Mouse (Mus musculus) liver, embryonic 13.5 days (tissue): ENCODE results near the gene Zmym5. TPM values are rescaled to one million over a fixed set of nuclear protein-coding genes. Genes with fewer than 3 reads are reported as not detected.
"Not testable (repeated sequence)": the region's sequence is repeated elsewhere in the genome, so short reads cannot be mapped to it uniquely, and the experiment has no call there.

ENCODE experiments used
- ATAC-seq: fragments of 200-750 bp; cut with Nextera tagmentation; 2 replicates; pipeline ENCODE4 v1.8.0; 2017; ENCODE audit warnings: low read depth, mild to moderate bottlenecking, moderate number of reproducible peaks, moderate library complexity
- DNase-seq: peaks from one replicate; pipeline ENCODE4 v3.0.0; 2022
- H3K27ac ChIP-seq: fragments of 300-500 bp; sonication (generic); 2 replicates; pipeline ENCODE4 v1.5.1; 2015; ENCODE audit warnings: moderate library complexity, mild to moderate bottlenecking, inconsistent platforms
- H3K27me3 ChIP-seq: fragments of 300-500 bp; sonication (generic); 2 replicates; pipeline ENCODE4 v1.6.1; 2015; ENCODE audit warnings: mild to moderate bottlenecking, inconsistent platforms
- H3K36me3 ChIP-seq: fragments of 300-500 bp; sonication (generic); 2 replicates; pipeline ENCODE4 v1.6.1; 2015; ENCODE audit warnings: mild to moderate bottlenecking, inconsistent platforms
- H3K4me1 ChIP-seq: fragments of 300-500 bp; sonication (generic); replicated peaks from 2 replicates; pipeline ENCODE4 v1.6.1; 2015; ENCODE audit warnings: inconsistent platforms
- H3K4me2 ChIP-seq: fragments of 300-500 bp; sonication (generic); 2 replicates; pipeline ENCODE4 v1.6.1; 2015; ENCODE audit warnings: inconsistent platforms, mild to moderate bottlenecking, moderate library complexity
- H3K4me3 ChIP-seq: fragments of 300-500 bp; sonication (generic); replicated peaks from 2 replicates; pipeline ENCODE4 v1.5.1; 2015; ENCODE audit warnings: mild to moderate bottlenecking, inconsistent platforms
- H3K9ac ChIP-seq: fragments of 300-500 bp; sonication (generic); 2 replicates; pipeline ENCODE4 v1.6.1; 2015; ENCODE audit warnings: mild to moderate bottlenecking, inconsistent platforms
- H3K9me3 ChIP-seq: fragments of 300-500 bp; sonication (generic); replicated peaks from 2 replicates; pipeline ENCODE4 v1.6.1; 2016; ENCODE audit warnings: inconsistent platforms
- WGBS: fragments of 180-500 bp; shearing (Covaris S2); methylation state at CpG from one replicate; pipeline ENCODE4 v1.1.7; 2015; ENCODE audit not compliant: insufficient replicate concordance; 5-methylcytosine and 5-hydroxymethylcytosine counted together
- polyA plus RNA-seq: library from polyadenylated mRNA; unstranded; fragments of >200 nt; fragmentation: Nextera tagmentation; extraction: Ambion mirVana; gene quantifications from 2 replicates; pipeline ENCODE4 v1.2.1, GENCODE M21; 2015

Zmym5 gene
- polyA plus RNA-seq, 1 experiment from 2014 or later: 9.1 TPM

DNA sequence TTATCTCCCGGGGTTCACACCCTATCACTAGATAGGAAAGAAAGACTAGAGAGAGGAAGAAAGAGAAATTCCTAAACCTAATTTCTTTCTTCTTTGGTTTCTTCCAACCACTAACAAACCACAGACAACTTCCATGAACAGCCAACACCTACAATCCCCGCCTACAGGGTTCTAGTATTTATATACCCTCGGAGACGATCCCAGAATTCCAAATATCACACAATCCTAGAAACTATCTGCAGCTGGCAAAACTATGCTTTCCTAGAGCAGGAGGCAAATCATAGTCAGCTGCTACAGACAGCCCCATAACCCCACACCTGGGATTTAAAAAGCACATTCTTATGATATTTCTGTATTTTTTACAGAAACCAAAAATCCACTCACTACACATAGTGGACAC is 36.1 kb downstream of the Zmym5 start:
- WGBS: 39% methylated on average over 4 of the region's 4 CpGs
- ATAC-seq (no peak), DNase-seq (no peak)
- peak overlapping the region; percentile 90 for H3K4me2 ChIP-seq
- H3K9ac ChIP-seq: peak overlapping the region; percentile 58
- H3K27me3 ChIP-seq: no peaks in the 10 kb centered on the region
- no peaks in the 10 kb centered on the region for H3K9me3 ChIP-seq
- H3K4me1 ChIP-seq: peaks cover 43% of the 10 kb centered on the region
- H3K27ac ChIP-seq: no peak overlapping the region
- H3K36me3 ChIP-seq: peaks cover 28% of the 10 kb centered on the region
- peak overlapping the region; percentile 93 for H3K4me3 ChIP-seq

DNA sequence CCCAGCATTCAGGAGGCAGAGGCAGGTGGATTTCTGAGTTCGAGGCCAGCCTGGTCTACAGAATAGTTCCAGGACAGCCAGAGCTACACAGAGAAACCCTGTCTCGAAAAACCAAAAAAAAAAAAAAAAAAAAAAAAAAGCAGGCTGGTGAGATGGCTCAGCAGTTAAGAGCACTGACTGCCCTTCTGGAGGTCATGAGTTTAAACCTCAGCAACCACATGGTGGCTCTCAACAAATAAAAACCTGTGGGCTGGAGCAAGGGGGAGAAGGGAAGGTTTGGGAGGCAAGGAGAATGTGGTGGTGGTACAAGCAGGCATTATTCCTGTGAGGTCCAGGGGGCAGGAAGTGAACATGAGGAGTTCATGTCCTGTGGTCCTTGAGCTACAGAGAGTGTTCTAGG is 45.1 kb downstream of the Zmym5 start:
- DNase-seq, H3K27ac ChIP-seq, H3K4me2 ChIP-seq, H3K4me3 ChIP-seq, H3K9ac ChIP-seq, H3K27me3 ChIP-seq, ATAC-seq, H3K4me1 ChIP-seq, H3K9me3 ChIP-seq: not testable (repeated sequence)
- peaks cover 75% of the 10 kb centered on the region for H3K36me3 ChIP-seq
- WGBS: 76% methylated on average over 2 of the region's 2 CpGs

DNA sequence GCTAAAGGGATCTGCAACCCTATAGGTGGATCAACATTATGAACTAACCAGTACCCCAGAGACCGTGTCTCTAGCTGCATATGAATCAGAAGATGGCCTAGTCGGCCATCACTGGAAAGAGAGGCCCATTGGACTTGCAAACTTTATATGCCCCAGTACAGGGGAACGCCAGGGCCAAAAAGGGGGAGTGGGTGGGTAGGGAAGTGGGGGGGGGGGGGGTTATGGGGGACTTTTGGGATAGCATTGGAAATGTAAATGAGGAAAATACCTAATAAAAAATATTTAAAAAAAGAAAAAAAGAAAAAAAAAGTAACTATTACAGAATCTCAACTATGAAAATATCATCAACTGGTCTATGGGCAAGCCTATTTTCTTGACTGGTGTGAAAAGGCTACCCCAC is 46.4 kb downstream of the Zmym5 start:
- not testable (repeated sequence) for H3K9me3 ChIP-seq, H3K27ac ChIP-seq, H3K4me2 ChIP-seq, DNase-seq, H3K9ac ChIP-seq, H3K4me3 ChIP-seq, ATAC-seq, H3K27me3 ChIP-seq, H3K4me1 ChIP-seq
- 87% methylated on average over 3 of the region's 3 CpGs for WGBS
- H3K36me3 ChIP-seq: peaks cover 76% of the 10 kb centered on the region

DNA sequence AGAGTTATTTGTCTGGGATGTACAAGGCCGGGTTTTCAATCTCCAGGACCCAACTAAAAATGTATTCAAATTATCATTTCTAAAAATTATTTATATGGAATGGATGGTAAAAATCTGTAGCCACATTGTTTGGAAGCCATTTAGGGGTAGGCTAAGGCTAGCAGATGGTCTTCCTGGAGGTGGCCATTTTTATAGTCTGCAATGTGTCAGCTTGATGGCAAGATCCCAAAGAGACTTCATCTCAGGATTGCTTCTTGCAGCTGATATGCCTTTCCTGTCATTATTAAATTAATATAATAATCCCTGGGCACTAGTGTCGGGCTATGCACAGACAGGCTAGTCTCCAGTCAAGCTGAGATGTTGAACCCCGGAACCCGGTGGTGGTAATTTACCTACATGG is 60.2 kb downstream of the Zmym5 start:
- H3K9ac ChIP-seq: no peak overlapping the region
- no peaks in the 10 kb centered on the region for H3K9me3 ChIP-seq
- no peak overlapping the region for H3K4me3 ChIP-seq
- WGBS: 94% methylated on average over 4 of the region's 4 CpGs
- peaks cover 67% of the 10 kb centered on the region for H3K36me3 ChIP-seq
- H3K4me2 ChIP-seq: no peak overlapping the region
- no peak for DNase-seq
- H3K27ac ChIP-seq: no peak overlapping the region
- ATAC-seq: no peak
- H3K4me1 ChIP-seq: 0 out of 2 replicates have a peak, but pooled peaks cover 4% of the 10 kb centered on the region
- H3K27me3 ChIP-seq: no peaks in the 10 kb centered on the region

Other genes starting within 250 kb of the Zmym5 start
- gene Cenpj, start 236.3 kb downstream of the Zmym5 start, polyA plus RNA-seq: 4.1 and 5.3 TPM in 2 replicates
- gene Parp4, start 236.1 kb downstream of the Zmym5 start, polyA plus RNA-seq: 1.5 and 2.0 TPM in 2 replicates
- gene Mphosph8, start 143.5 kb downstream of the Zmym5 start, polyA plus RNA-seq: 15.4 and 16.2 TPM in 2 replicates
- gene Pspc1, start 33.4 kb downstream of the Zmym5 start, polyA plus RNA-seq: 13.6 and 15.9 TPM in 2 replicates
- 6.4 and 11.6 TPM in 2 replicates for gene Zmym2, start 74.9 kb upstream of the Zmym5 start, polyA plus RNA-seq
- gene Gja3, start 246.4 kb upstream of the Zmym5 start, polyA plus RNA-seq: 0.08 and 0.14 TPM in 2 replicates